Mouse (Mus musculus) erythroblast, embryonic 14.5 days (primary cell): ENCODE results near the gene Slc22a23.
"Not testable (repeated sequence)": the region's sequence is repeated elsewhere in the genome, so short reads cannot be mapped to it uniquely, and the experiment has no call there.

Experiments
- GATA1 ChIP-seq: IDR thresholded peaks from 2 replicates; pipeline ENCODE4 v1.6.1; 2012; ENCODE audit warnings: low read length, inconsistent platforms, mixed read lengths
- TAL1 ChIP-seq: IDR thresholded peaks from 3 replicates; pipeline ENCODE4 v1.6.1; 2012; ENCODE audit warnings: low read length, inconsistent platforms, mixed read lengths

- TF ChIP-seq GATA1, TAL1: not testable (repeated sequence)
Observed at GRCm38 (mm10) chr13:34394305-34394704, 49.3 kb upstream of the Slc22a23 start.
